Mouse (Mus musculus) E14TG2a.4 (cell line): ENCODE measurements around the gene Mchr1.
A peak's percentile ranks its signal among the peaks of the same experiment; 100 is the strongest.
"Not testable (repeated sequence)": the region's sequence is repeated elsewhere in the genome, so short reads cannot be mapped to it uniquely, and the experiment has no call there.

Experiments used
- H3K27me3 ChIP-seq: 2 replicates; pipeline ENCODE4 v1.6.1; 2014; ENCODE audit warnings: low read length, control low read depth; ENCODE audit not compliant: insufficient read depth
- H3K36me3 ChIP-seq: 2 replicates; pipeline ENCODE4 v1.6.1; 2014; ENCODE audit warnings: low read length, control low read depth; ENCODE audit not compliant: insufficient read depth
- H3K4me1 ChIP-seq: replicated peaks from 2 replicates; pipeline ENCODE4 v1.6.1; 2014; ENCODE audit warnings: low read depth, low read length, control low read depth
- H3K4me3 ChIP-seq: replicated peaks from 2 replicates; pipeline ENCODE4 v1.5.1; 2014; ENCODE audit warnings: mild to moderate bottlenecking, low read length
- H3K9me3 ChIP-seq: 2 replicates; pipeline ENCODE4 v1.6.1; 2014; ENCODE audit warnings: low read length, control low read depth
- CTCF ChIP-seq: conservative IDR thresholded peaks from 2 replicates; pipeline ENCODE4 v1.5.1; 2014; ENCODE audit warnings: low read length
- NANOG ChIP-seq: IDR thresholded peaks from 2 replicates; pipeline ENCODE4 v1.6.1; 2014; ENCODE audit warnings: borderline replicate concordance, low read length, mixed read lengths
- POU5F1 ChIP-seq: IDR thresholded peaks from 2 replicates; pipeline ENCODE4 v1.6.1; 2014; ENCODE audit warnings: low read length, borderline replicate concordance

Gene Mchr1

GRCm38 (mm10) chr15:81195447-81195846, 39.9 kb upstream of the Mchr1 start:
- H3K4me1 ChIP-seq: peaks cover 17% of the 10 kb centered on the region
- peaks cover 5% of the 10 kb centered on the region; the same call in 1 of the 2 replicates for H3K9me3 ChIP-seq
- H3K4me3 ChIP-seq: no peak overlapping the region
- no peaks in the 10 kb centered on the region for H3K36me3 ChIP-seq
- TF ChIP-seq NANOG: no peak
- no peak for TF ChIP-seq CTCF
- no peak for TF ChIP-seq POU5F1
- no peaks in the 10 kb centered on the region for H3K27me3 ChIP-seq

- TF ChIP-seq CTCF: no peak
- TF ChIP-seq POU5F1: no peak
- TF ChIP-seq NANOG: no peak
- Histone ChIP-seq H3K4me1 (peaks cover 5% of the 10 kb centered on the region), H3K4me3 (no peak overlapping the region), H3K36me3 (no peaks in the 10 kb centered on the region), H3K9me3 (peaks cover 5% of the 10 kb centered on the region; the same call in 1 of the 2 replicates), H3K27me3 (no peaks in the 10 kb centered on the region)
These were observed 38.1 kb upstream of the Mchr1 start for GRCm38 (mm10) chr15:81197197-81197596.

- Histone ChIP-seq H3K4me3 (no peak overlapping the region), H3K4me1 (peaks cover 4% of the 10 kb centered on the region), H3K27me3 (no peaks in the 10 kb centered on the region), H3K36me3 (no peaks in the 10 kb centered on the region), H3K9me3 (peaks cover 5% of the 10 kb centered on the region; the same call in 1 of the 2 replicates)
- TF ChIP-seq NANOG: no peak
- peak; percentile 49 for TF ChIP-seq CTCF
- TF ChIP-seq POU5F1: no peak
These were observed 36.9 kb upstream of the Mchr1 start for GRCm38 (mm10) chr15:81198447-81198846.

GRCm38 (mm10) chr15:81199372-81199959, 35.8 kb upstream of the Mchr1 start:
- Histone ChIP-seq H3K27me3 (no peaks in the 10 kb centered on the region), H3K9me3 (peaks cover 5% of the 10 kb centered on the region; the same call in 1 of the 2 replicates), H3K4me1 (peaks cover 4% of the 10 kb centered on the region), H3K4me3 (no peak overlapping the region), H3K36me3 (no peaks in the 10 kb centered on the region)
- TF ChIP-seq CTCF (peak; percentile 57), NANOG (no peak)

GRCm38 (mm10) chr15:81202462-81202861, 32.8 kb upstream of the Mchr1 start:
- H3K4me1 ChIP-seq: no peaks in the 10 kb centered on the region
- TF ChIP-seq CTCF (no peak), NANOG (no peak), POU5F1 (no peak)
- H3K27me3 ChIP-seq: no peaks in the 10 kb centered on the region

GRCm38 (mm10) chr15:81210496-81210895, 24.8 kb upstream of the Mchr1 start:
- Histone ChIP-seq H3K36me3 (no peaks in the 10 kb centered on the region), H3K4me3 (no peak overlapping the region), H3K4me1 (peaks cover 12% of the 10 kb centered on the region), H3K9me3 (no peaks in the 10 kb centered on the region; the same call in 1 of the 2 replicates), H3K27me3 (peaks cover 4% of the 10 kb centered on the region; the same call in 1 of the 2 replicates)
- TF ChIP-seq CTCF (no peak), POU5F1 (no peak), NANOG (no peak)

More at GRCm38 (mm10) chr15:81202462-81202861, 32.8 kb upstream of the Mchr1 start:
- no peak overlapping the region for H3K4me3 ChIP-seq
- peaks cover 5% of the 10 kb centered on the region; the same call in 1 of the 2 replicates for H3K9me3 ChIP-seq
- H3K36me3 ChIP-seq: no peaks in the 10 kb centered on the region

- Histone ChIP-seq H3K36me3 (no peaks in the 10 kb centered on the region), H3K4me3 (no peak overlapping the region), H3K9me3 (peaks cover 4% of the 10 kb centered on the region), H3K27me3 (peaks cover 12% of the 10 kb centered on the region), H3K4me1 (peaks cover 12% of the 10 kb centered on the region)
- no peak for TF ChIP-seq CTCF
- TF ChIP-seq POU5F1: no peak
- no peak for TF ChIP-seq NANOG
These were observed 22.3 kb upstream of the Mchr1 start for GRCm38 (mm10) chr15:81212976-81213375.

GRCm38 (mm10) chr15:81216906-81217653, 18.2 kb upstream of the Mchr1 start:
- H3K27me3 ChIP-seq: peaks cover 19% of the 10 kb centered on the region
- H3K36me3 ChIP-seq: no peaks in the 10 kb centered on the region
- no peak overlapping the region for H3K4me3 ChIP-seq
- H3K9me3 ChIP-seq: peaks cover 4% of the 10 kb centered on the region
- peaks cover 23% of the 10 kb centered on the region for H3K4me1 ChIP-seq
- TF ChIP-seq NANOG (no peak), POU5F1 (no peak)

- Histone ChIP-seq H3K36me3 (no peaks in the 10 kb centered on the region), H3K9me3 (peaks cover 4% of the 10 kb centered on the region), H3K27me3 (peaks cover 14% of the 10 kb centered on the region), H3K4me1 (peaks cover 12% of the 10 kb centered on the region), H3K4me3 (no peak overlapping the region)
- TF ChIP-seq CTCF: no peak
- TF ChIP-seq POU5F1: no peak
- TF ChIP-seq NANOG: no peak
These were observed 16.2 kb upstream of the Mchr1 start for GRCm38 (mm10) chr15:81219054-81219453.

- H3K27me3 ChIP-seq: peaks cover 14% of the 10 kb centered on the region
- peaks cover 12% of the 10 kb centered on the region for H3K4me1 ChIP-seq
- H3K9me3 ChIP-seq, H3K36me3 ChIP-seq, H3K4me3 ChIP-seq: not testable (repeated sequence)
These were observed 15.2 kb upstream of the Mchr1 start for GRCm38 (mm10) chr15:81220051-81220450.
